Mouse (Mus musculus) stomach, postnatal 0 days (tissue): Measurements from ENCODE around the gene Prmt7.

ENCODE experiments used
- CTCF ChIP-seq: IDR thresholded peaks from 2 replicates; pipeline ENCODE4 v1.5.1; 2016; ENCODE audit warnings: antibody characterized with exemption, low read depth, mild to moderate bottlenecking, moderate library complexity
- EP300 ChIP-seq: optimal IDR thresholded peaks from 2 replicates; pipeline ENCODE3; 2016; ENCODE audit warnings: antibody characterized with exemption

DNA sequence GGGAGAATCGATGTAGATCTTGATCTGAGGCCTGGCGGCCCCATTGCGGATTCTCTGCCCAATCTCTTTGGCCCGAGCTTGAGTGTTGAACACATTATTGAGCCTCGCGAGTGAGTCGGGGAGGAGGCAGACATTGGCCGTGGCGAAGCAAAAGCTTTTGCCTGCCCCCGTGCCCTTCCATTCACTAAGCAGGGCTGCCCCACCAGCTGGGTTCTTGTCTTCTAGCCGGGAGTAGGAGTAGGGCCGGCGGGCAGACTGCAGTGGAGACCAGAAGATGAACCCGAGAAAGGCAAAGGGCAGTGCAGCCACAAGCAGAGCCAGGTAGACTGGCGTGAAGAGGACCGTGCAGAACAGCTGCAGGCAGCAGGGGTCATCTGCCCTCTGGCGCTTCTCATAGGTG is 54.7 kb downstream of the Prmt7 start:
- TF ChIP-seq EP300 (no peak), CTCF (no peak)
